Mouse (Mus musculus): ENCODE results near the gene Aacs.

DNA sequence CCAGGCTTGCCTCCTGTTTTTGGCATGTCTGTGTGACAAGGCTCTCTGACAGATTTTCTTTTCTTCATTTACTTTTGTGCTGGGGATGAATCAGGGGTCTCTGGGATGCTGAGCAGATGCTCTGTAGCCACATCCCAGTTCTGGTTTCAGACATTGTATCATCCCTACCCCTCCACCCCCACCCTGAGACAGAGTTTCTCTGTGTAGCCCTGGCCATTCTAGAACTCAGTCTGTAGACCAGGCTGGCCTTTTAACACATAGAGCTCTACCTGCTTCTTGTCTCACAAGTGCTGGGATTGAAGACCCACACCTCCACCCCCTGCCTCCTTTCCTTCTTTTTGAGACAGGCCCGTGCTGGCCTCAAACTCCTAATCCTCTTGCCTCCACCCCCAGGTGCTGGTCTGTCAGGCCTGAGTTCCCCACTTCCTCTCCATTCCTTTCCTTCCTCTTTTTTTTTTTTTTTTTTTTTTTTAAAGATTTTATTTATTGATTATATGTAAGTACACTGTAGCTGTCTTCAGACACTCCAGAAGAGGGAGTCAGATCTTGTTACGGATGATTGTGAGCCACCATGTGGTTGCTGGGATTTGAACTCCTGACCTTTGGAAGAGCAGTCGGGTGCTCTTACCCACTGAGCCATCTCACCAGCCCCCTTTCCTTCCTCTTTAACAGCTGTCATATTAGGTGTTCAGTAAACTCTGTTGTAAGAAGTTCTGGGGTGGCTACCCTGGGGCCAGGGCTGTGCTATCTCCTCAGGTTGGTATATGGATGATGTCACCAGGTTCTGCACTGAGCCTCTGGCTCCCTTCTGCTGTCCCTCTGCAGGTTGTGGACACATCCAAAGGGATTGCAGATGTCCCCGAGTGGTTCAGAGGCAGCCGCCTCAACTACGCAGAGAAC is 8.3 kb downstream of the Aacs start:
- no peak for TF ChIP-seq FLI1 (IDR thresholded peaks at IDR 0.05; ENCODE audit: low read length)
- TF ChIP-seq GATA1 (IDR thresholded peaks at IDR 0.05; ENCODE audit: borderline replicate concordance, low read length): no peak
